16 mouse cellular contexts compared by ENCODE assay signal in genomic region chr8:120755306-120756297, GRCm38 (mm10). TPM values are rescaled to one million over a fixed set of nuclear protein-coding genes. Genes with fewer than 3 reads are reported as not detected.
A peak's percentile ranks its signal among the peaks of the same experiment; 100 is the strongest.
DNase-seq lines count a peak whose midpoint lies in the region; ATAC-seq and TF ChIP-seq lines count a peak whose summit lies in the region.
"Had no signal": no experiment of that assay in that cellular context is flagged by ENCODE, and none has a peak within 500 bp of the region (broad histone marks: within the 10 kb centered on the region; RNA-seq: fewer than 3 reads in every experiment).

No protein-coding gene starts in this region.

- H3K9ac ChIP-seq in limb, embryonic 14.5 days (ENCODE audit: low read depth, low read length, severe bottlenecking), result 0 out of 2 replicates have a peak overlapping the region, but pooled peaks have one; percentile 16
- H3K9ac ChIP-seq in kidney, embryonic 15.5 days, result no peak overlapping the region
- H3K9ac ChIP-seq: forebrain, embryonic 12.5 days; heart, embryonic 12.5 days; limb, embryonic 13.5 days had no signal

- DNase-seq in limb, embryonic 14.5 days (ENCODE audit: low spot score), result no peak
- no peak for DNase-seq in limb, embryonic 10.5 days (ENCODE audit: low spot score)
- peak; percentile 67 for DNase-seq in embryo, embryonic 10.5 days (ENCODE audit: low spot score)
- peak; percentile 30 for DNase-seq in retina, postnatal 1 day
- no peak for DNase-seq in spleen, postnatal 36 days (ENCODE audit: low spot score in 2 of 2)
- no peak for DNase-seq in adrenal gland, postnatal 25 days
- DNase-seq: cerebellum, adult 8-10 months; layer of hippocampus, adult 9-11 months; lung, adult 2 months had no signal

- no peak overlapping the region for H3K4me3 ChIP-seq in limb, embryonic 14.5 days (replicated peaks; ENCODE audit: low read length)
- no peak overlapping the region for H3K4me3 ChIP-seq in limb, embryonic 10.5 days
- no peak overlapping the region for H3K4me3 ChIP-seq in kidney, embryonic 15.5 days (replicated peaks)
- H3K4me3 ChIP-seq: forebrain, embryonic 12.5 days; heart, embryonic 12.5 days; limb, embryonic 13.5 days; myocyte had no signal

- ATAC-seq in limb, embryonic 14.5 days (ENCODE audit: low FRiP score, low read depth), result no peak
- peak; percentile 31; the same call in 1 of the 2 replicates for ATAC-seq in kidney, embryonic 15.5 days (replicated peaks; ENCODE audit: low FRiP score)
- ATAC-seq: hindbrain, embryonic 16.5 days had no signal

- TF ChIP-seq POLR2A in limb, embryonic 14.5 days (IDR thresholded peaks at IDR 0.05; ENCODE audit: borderline replicate concordance, extremely low read depth, insufficient read depth, insufficient read length), result no peak

- H3K4me1 ChIP-seq in limb, embryonic 14.5 days (ENCODE audit: control insufficient read depth, insufficient read depth, low read length), result peaks cover 12% of the 10 kb centered on the region; the same call in 1 of the 2 replicates
- peaks cover 43% of the 10 kb centered on the region for H3K4me1 ChIP-seq in limb, embryonic 10.5 days
- H3K4me1 ChIP-seq in kidney, embryonic 15.5 days, result peaks cover 63% of the 10 kb centered on the region

- no peak overlapping the region for H3K27ac ChIP-seq in limb, embryonic 14.5 days (replicated peaks; ENCODE audit: low read depth, low read length)
- H3K27ac ChIP-seq in limb, embryonic 10.5 days, result no peak overlapping the region
- H3K27ac ChIP-seq in kidney, embryonic 15.5 days, result peak overlapping the region; percentile 67
- H3K27ac ChIP-seq: forebrain, embryonic 12.5 days; limb, embryonic 13.5 days had no signal

- no peak overlapping the region for H3K4me2 ChIP-seq in limb, embryonic 14.5 days (replicated peaks; ENCODE audit: low read depth, low read length, severe bottlenecking)
- peak overlapping the region; percentile 25; the same call in 1 of the 2 replicates for H3K4me2 ChIP-seq in kidney, embryonic 15.5 days
- H3K4me2 ChIP-seq: forebrain, embryonic 12.5 days; heart, embryonic 12.5 days; limb, embryonic 13.5 days had no signal

- H3K36me3 ChIP-seq in limb, embryonic 14.5 days (ENCODE audit: control insufficient read depth, insufficient read depth, low read length), result no peaks in the 10 kb centered on the region
- no peaks in the 10 kb centered on the region for H3K36me3 ChIP-seq in limb, embryonic 10.5 days
- H3K36me3 ChIP-seq in kidney, embryonic 15.5 days, result no peaks in the 10 kb centered on the region
- H3K36me3 ChIP-seq: forebrain, embryonic 12.5 days; heart, embryonic 12.5 days; limb, embryonic 13.5 days had no signal

- no peaks in the 10 kb centered on the region for H3K9me3 ChIP-seq in limb, embryonic 14.5 days (ENCODE audit: control insufficient read depth, low read length)
- no peaks in the 10 kb centered on the region for H3K9me3 ChIP-seq in limb, embryonic 10.5 days (replicated peaks)
- H3K9me3 ChIP-seq in kidney, embryonic 15.5 days (replicated peaks), result no peaks in the 10 kb centered on the region
- H3K9me3 ChIP-seq: forebrain, embryonic 12.5 days; heart, embryonic 12.5 days; limb, embryonic 13.5 days had no signal

- no peaks in the 10 kb centered on the region for H3K27me3 ChIP-seq in limb, embryonic 14.5 days (ENCODE audit: control insufficient read depth, insufficient read depth, low read length)
- H3K27me3 ChIP-seq in limb, embryonic 10.5 days (ENCODE audit: low read depth, poor library complexity, severe bottlenecking), result peaks cover 60% of the 10 kb centered on the region
- 0 out of 2 replicates have a peak, but pooled peaks cover 3% of the 10 kb centered on the region for H3K27me3 ChIP-seq in kidney, embryonic 15.5 days

- 45% methylated on average over 19 of the region's 19 CpGs for WGBS in limb, embryonic 14.5 days
- 47% methylated on average over 19 of the region's 19 CpGs for WGBS in limb, embryonic 10.5 days
- WGBS in kidney, embryonic 15.5 days, result 17% methylated on average over 19 of the region's 19 CpGs

RNA-seq across cellular contexts. Expression of gene Irf8, which starts 19.4 kb away (rescaled TPM):
- 2.5 and 4.1 TPM in 2 replicates for polyA plus RNA-seq in limb, embryonic 14.5 days (2012; rRNA removed)
- polyA plus RNA-seq in limb, embryonic 14.5 days (2014; fragmentation: Nextera tagmentation; extraction: Ambion mirVana), result 4.3 and 4.9 TPM in 2 replicates
- polyA plus RNA-seq in limb, embryonic 10.5 days (2016; fragmentation: Nextera tagmentation; extraction: Ambion mirVana), result 1.4 and 1.7 TPM in 2 replicates
- 9.6 and 11.5 TPM in 2 replicates for polyA plus RNA-seq in kidney, embryonic 15.5 days (2015; fragmentation: Nextera tagmentation; extraction: Ambion mirVana)
- 26.9 and 51.2 TPM in 2 replicates for total RNA-seq in adrenal gland, postnatal 25 days (2021)
- total RNA-seq: MEL had no signal
- polyA plus RNA-seq: myocyte had no signal

Comparison
In these comparisons a context has a peak if more than half of its experiments do, and no peak if none do; other contexts are left out.
1. DNase-seq: peak in embryo, embryonic 10.5 days (single experiment) and retina, postnatal 1 day (single experiment); none in limb, embryonic 14.5 days (single experiment), limb, embryonic 10.5 days (single experiment), spleen, postnatal 36 days (0 of 2) and adrenal gland, postnatal 25 days (single experiment).